Mouse (Mus musculus): ENCODE measurements around the gene Pfas. TPM values are rescaled to one million over a fixed set of nuclear protein-coding genes. Genes with fewer than 3 reads are reported as not detected.
"Not testable (repeated sequence)": the region's sequence is repeated elsewhere in the genome, so short reads cannot be mapped to it uniquely, and the experiment has no call there.

The Pfas gene
- polyA plus RNA-seq, 1 experiment from 2014 or later, result 27.5 TPM

DNA sequence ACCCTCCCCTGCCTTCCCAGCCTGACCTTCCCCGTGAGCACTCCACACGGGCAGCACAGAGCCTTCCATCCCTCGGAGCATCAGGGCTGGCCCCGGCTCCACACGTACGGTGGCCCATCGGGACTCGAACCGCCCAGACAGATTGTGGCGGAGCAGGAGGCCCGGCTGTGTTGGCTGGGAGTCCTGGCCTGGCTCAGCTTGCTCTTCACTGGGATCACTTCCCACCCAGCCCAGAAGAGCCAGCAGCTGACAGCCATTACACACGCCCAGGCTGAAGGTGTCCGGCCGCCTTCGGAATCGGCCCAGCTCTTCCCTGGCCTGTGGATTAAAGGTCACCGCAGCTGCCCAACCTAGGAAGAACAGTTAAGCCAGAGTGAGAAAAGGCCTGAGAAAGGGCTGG is 19.9 kb downstream of the Pfas start:
- Histone ChIP-seq H3K4me2 (replicated peaks) (no peak overlapping the region), H3K27ac (replicated peaks) (no peak overlapping the region), H3K27me3 (no peaks in the 10 kb centered on the region), H3K9ac (no peak overlapping the region), H3K4me3 (replicated peaks) (no peak overlapping the region), H3K9me3 (replicated peaks) (no peaks in the 10 kb centered on the region), H3K4me1 (no peaks in the 10 kb centered on the region), H3K36me3 (peaks cover 61% of the 10 kb centered on the region)
- no peak for ATAC-seq (ENCODE audit: insufficient number of reproducible peaks, low FRiP score, low TSS enrichment, low read depth)
- 86% methylated on average over 17 of the region's 17 CpGs for WGBS

DNA sequence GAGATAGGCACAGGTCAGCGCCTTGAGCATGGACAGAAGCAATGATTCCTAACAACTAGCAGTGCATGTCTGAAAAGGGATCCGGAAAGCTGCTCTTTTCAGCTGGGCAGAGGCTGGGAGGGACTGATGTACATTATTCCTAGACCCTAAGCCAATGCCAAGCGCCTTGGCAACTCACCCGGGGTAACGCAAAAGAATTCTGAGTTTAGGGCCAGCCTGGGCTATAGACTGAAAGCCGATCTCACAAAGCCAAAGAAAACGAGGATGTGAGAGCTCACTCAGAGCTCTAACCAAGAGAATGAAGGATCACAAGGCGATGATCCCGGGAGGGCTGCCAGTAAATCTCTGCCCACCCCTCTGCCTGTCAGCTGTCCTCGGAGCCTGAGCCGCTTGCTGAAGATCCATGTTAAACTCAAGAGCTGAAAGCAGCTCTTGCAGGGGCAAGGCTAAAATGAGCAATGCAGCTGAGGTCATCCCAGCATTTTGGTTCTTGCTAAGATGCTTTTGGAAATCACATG is 20.8 kb downstream of the Pfas start:
- no peaks in the 10 kb centered on the region for H3K27me3 ChIP-seq
- ATAC-seq (ENCODE audit: insufficient number of reproducible peaks, low FRiP score, low TSS enrichment, low read depth), result no peak
- H3K4me3 ChIP-seq (replicated peaks), result no peak overlapping the region
- H3K36me3 ChIP-seq, result peaks cover 52% of the 10 kb centered on the region
- H3K9ac ChIP-seq, result no peak overlapping the region
- H3K4me1 ChIP-seq, result no peaks in the 10 kb centered on the region
- H3K9me3 ChIP-seq (replicated peaks), result no peaks in the 10 kb centered on the region
- H3K4me2 ChIP-seq (replicated peaks), result no peak overlapping the region
- 87% methylated on average over 11 of the region's 11 CpGs for WGBS
- no peak overlapping the region for H3K27ac ChIP-seq (replicated peaks)

DNA sequence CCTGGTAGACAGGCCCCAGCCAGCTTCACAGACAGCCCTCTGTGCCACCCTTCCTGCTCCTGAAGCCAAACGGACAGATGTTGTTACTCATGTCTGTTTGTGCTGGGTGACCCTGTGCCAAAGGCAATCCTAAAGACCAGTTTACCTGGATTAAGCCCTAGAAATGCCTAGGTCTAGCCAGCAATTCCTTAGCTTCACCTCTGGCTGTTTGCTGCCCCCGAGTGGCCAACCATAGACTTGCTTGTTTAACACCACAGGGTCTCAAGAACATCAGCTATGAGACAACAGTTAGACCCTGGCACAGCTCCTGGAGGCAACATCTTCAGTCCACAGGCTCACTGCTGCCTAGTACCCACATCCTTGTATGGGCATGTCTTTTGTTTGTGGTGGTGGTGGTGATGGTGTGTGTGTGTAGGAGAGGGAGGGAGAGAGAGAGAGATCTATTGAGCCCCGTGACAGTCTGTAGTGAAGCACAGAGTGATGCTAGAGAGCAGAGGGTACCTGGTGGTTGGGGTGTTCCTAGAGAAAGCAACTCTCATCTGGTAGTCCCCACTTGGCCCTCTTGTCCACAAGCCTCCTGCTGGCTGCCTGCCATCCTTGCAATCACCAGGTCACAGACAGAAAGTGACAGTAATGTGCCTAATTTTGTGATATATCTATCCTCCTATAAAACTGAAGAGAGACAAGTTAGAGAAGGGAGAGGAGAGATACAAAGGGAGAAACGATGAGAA is 25.5 kb downstream of the Pfas start:
- no peaks in the 10 kb centered on the region for H3K4me1 ChIP-seq
- H3K4me3 ChIP-seq (replicated peaks), result no peak overlapping the region
- H3K9me3 ChIP-seq (replicated peaks), result no peaks in the 10 kb centered on the region
- no peak overlapping the region for H3K9ac ChIP-seq
- H3K27ac ChIP-seq (replicated peaks), result 0 out of 2 replicates have a peak overlapping the region, but pooled peaks have one; percentile 34
- no peaks in the 10 kb centered on the region for H3K27me3 ChIP-seq
- H3K4me2 ChIP-seq (replicated peaks), result no peak overlapping the region
- ATAC-seq (ENCODE audit: insufficient number of reproducible peaks, low FRiP score, low TSS enrichment, low read depth), result peak; percentile 43; the same call in 1 of the 2 replicates
- 27% methylated on average over 4 of the region's 4 CpGs for WGBS
- peaks cover 14% of the 10 kb centered on the region for H3K36me3 ChIP-seq

DNA sequence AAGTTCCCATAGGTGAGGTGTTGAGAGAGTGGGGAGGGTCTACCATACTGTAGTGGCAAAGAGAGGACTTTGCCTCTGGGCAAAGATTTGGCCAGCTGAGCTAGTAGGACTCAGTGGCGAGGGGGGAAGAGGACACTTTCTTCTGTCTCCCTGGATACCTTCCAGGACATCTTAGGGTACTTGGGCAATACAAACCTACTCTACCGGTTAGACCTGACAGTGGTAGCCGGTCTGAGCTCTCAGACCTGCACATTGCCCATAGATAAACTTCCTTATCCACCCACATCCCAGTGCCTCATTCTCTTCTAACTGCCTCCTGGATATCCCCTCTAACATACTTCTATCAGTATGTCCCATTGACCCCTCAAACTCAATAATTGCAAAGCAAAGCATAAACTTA is 27.3 kb downstream of the Pfas start:
- 69% methylated on average over 3 of the region's 3 CpGs for WGBS
- H3K4me2 ChIP-seq (replicated peaks), result no peak overlapping the region
- H3K27ac ChIP-seq (replicated peaks), result 0 out of 2 replicates have a peak overlapping the region, but pooled peaks have one; percentile 39
- H3K4me3 ChIP-seq (replicated peaks), result no peak overlapping the region
- H3K9me3 ChIP-seq (replicated peaks), result no peaks in the 10 kb centered on the region
- H3K4me1 ChIP-seq, result no peaks in the 10 kb centered on the region
- no peak for ATAC-seq (ENCODE audit: insufficient number of reproducible peaks, low FRiP score, low TSS enrichment, low read depth)
- H3K9ac ChIP-seq, result no peak overlapping the region
- 0 out of 2 replicates have a peak, but pooled peaks cover 3% of the 10 kb centered on the region for H3K36me3 ChIP-seq
- no peaks in the 10 kb centered on the region for H3K27me3 ChIP-seq

DNA sequence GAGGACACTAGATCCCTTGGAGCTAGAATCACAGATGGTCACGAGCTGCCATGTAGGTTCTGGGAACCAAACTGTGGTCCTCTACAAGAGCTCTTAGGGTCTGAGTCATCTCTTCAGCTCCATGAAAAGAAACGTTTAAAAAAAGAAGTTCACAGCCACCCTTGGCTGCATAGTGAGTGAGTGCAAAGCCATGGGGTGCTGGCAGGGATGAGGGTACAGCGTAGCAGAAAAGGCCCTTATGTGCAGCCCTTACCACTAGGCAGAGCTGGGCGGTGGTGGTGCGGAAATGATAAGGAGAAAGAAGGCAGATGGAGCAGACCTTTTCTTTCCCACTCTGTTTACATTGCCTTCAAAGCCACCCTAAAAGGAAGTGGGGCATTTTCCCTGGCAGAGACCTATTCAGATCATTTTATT is 28.9 kb downstream of the Pfas start:
- H3K4me2 ChIP-seq (replicated peaks), result no peak overlapping the region
- ATAC-seq (ENCODE audit: insufficient number of reproducible peaks, low FRiP score, low TSS enrichment, low read depth), result no peak
- no peaks in the 10 kb centered on the region for H3K27me3 ChIP-seq
- no peaks in the 10 kb centered on the region for H3K36me3 ChIP-seq
- WGBS, result 48% methylated on average over 5 of the region's 5 CpGs
- no peaks in the 10 kb centered on the region for H3K9me3 ChIP-seq (replicated peaks)
- H3K4me1 ChIP-seq, result no peaks in the 10 kb centered on the region
- no peak overlapping the region for H3K4me3 ChIP-seq (replicated peaks)
- no peak overlapping the region for H3K27ac ChIP-seq (replicated peaks)
- H3K9ac ChIP-seq, result no peak overlapping the region

DNA sequence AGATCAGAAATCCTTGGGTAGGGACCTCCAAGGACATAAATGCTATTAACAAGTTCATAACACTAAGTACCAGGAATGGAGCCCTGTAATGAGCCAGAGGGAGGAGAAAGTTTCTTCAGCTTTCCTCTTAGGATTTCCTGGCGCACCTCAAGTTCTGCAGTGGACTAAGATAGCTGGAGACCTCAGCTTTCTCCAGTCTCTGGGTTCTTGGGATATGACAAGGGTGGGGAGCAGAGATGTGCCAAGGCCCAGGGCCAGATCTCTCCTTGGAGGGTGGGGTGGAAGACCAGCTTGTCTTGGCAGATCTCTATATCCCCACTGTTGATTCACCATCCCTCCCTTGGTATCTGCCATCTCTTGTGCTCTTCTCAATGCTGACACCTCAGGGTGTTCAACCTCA is 32.7 kb downstream of the Pfas start:
- WGBS, result 84% methylated on average over 1 of the region's 1 CpGs
- Histone ChIP-seq H3K36me3 (no peaks in the 10 kb centered on the region), H3K27ac (replicated peaks) (no peak overlapping the region), H3K4me2 (replicated peaks) (no peak overlapping the region), H3K4me3 (replicated peaks) (no peak overlapping the region), H3K9me3 (replicated peaks) (no peaks in the 10 kb centered on the region), H3K27me3 (no peaks in the 10 kb centered on the region), H3K4me1 (peaks cover 12% of the 10 kb centered on the region), H3K9ac (no peak overlapping the region)
- ATAC-seq (ENCODE audit: insufficient number of reproducible peaks, low FRiP score, low TSS enrichment, low read depth), result no peak

DNA sequence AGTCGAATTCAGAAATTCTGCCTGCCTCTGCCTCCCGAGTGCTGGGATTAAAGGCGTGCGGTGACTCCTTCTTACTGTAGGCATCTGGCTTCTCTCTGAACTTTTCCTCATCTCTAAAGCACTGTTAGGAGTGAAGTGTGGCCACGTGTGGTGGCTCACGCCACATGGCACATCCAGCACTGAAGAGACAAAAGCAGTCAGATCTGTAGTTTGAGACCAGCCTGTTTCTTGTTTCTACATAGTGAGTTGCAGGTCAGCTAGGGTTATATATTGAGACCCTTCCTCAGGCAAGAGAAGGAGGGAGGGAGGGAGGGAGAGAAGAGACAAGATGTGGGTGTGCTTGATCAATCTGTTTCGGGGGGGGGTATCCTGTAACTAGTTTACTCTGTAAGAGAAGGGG is 33.2 kb downstream of the Pfas start, which contains the start of gene Rangrf:
Rangrf (minus strand) TSS at position 101 of the 400 bp plus-strand sequence.
- Histone ChIP-seq H3K9me3 (replicated peaks) (no peaks in the 10 kb centered on the region), H3K4me3 (replicated peaks) (peak within 1 kb of the TSS; percentile 51), H3K9ac (no peak within 1 kb of the TSS), H3K36me3 (no peaks in the 10 kb centered on the region), H3K27ac (replicated peaks) (no peak within 1 kb of the TSS), H3K4me1 (peaks cover 12% of the 10 kb centered on the region), H3K4me2 (replicated peaks) (peak within 1 kb of the TSS; percentile 72), H3K27me3 (no peaks in the 10 kb centered on the region)
- ATAC-seq (ENCODE audit: insufficient number of reproducible peaks, low FRiP score, low TSS enrichment, low read depth), result no peak
- 76% methylated on average over 7 of the region's 7 CpGs for WGBS

DNA sequence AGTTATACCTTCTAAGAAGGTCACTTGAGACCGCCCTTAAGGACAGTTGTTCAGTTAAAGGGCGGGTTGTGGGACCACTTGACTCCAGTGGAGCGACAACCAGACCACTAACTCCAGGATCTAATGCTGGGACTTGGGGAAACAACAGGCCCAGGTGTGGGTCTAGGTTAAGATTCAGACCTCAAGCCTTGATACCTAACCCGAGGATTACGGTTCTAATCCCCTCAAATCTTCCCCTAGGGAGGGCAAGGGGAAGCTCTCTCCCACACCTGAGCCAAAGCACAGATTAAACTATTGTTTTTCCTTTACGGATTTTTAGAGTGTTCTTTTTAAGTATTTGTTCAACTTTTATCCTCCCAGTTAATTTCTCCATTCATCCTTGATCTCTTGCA is 34.2 kb downstream of the Pfas start:
- 28% methylated on average over 6 of the region's 6 CpGs for WGBS
- H3K9ac ChIP-seq, result no peak overlapping the region
- no peak for ATAC-seq (ENCODE audit: insufficient number of reproducible peaks, low FRiP score, low TSS enrichment, low read depth)

DNA sequence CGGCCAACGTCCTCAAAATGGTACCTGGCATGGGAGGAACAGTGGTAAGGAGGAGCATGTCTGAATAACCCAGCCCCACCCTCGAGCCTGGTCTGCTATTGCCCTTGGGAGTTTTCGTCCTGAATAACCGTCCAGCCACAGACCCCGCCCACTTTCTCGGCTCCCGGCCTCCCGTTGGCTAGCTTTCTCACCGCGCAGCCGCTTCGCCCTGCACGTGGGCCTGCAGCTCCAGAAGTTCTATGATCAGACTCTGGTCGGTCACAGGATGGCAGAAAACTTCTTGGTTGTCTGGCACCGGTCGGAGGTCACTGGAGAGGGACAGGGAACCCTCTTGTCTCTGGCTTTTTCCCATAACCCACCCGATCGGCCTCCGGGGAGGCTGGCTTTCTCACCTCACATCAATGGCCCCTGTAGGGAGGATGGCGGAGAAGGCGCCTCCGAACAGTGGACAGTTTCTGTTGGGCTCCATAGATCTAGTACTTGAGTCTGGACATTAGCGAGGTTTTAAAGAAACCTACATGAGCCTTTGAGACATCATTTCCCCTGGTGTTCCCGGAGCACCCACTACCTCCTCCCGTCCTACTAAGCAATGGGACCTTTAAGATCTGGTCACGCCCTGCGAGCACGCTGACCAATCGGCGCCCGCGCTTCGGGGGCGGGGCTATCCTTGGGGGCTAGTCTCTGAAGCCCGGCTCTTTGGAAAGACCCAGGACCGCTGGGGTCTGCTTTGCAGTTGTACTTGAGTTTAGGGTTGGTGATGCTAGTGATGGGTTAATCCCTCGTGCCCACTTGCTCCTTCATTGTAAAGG is 34.8 kb downstream of the Pfas start:
- not testable (repeated sequence) for H3K36me3 ChIP-seq; H3K9me3 ChIP-seq (replicated peaks); H3K27me3 ChIP-seq; H3K27ac ChIP-seq (replicated peaks)
- Histone ChIP-seq H3K4me2 (replicated peaks) (peak overlapping the region; percentile 72), H3K4me1 (peaks cover 18% of the 10 kb centered on the region), H3K9ac (peak overlapping the region; percentile 33), H3K4me3 (replicated peaks) (peak overlapping the region; percentile 51)
- 1% methylated on average over 38 of the region's 38 CpGs for WGBS
- ATAC-seq (ENCODE audit: insufficient number of reproducible peaks, low FRiP score, low TSS enrichment, low read depth), result peak; percentile 87

More for the DNA sequence above, 34.2 kb downstream of the Pfas start:
- peak overlapping the region; percentile 72 for H3K4me2 ChIP-seq (replicated peaks)
- peak overlapping the region; percentile 51 for H3K4me3 ChIP-seq (replicated peaks)
- H3K36me3 ChIP-seq, result no peaks in the 10 kb centered on the region
- no peak overlapping the region for H3K27ac ChIP-seq (replicated peaks)
- H3K4me1 ChIP-seq, result peaks cover 12% of the 10 kb centered on the region
- H3K9me3 ChIP-seq (replicated peaks), result no peaks in the 10 kb centered on the region
- no peaks in the 10 kb centered on the region for H3K27me3 ChIP-seq

DNA sequence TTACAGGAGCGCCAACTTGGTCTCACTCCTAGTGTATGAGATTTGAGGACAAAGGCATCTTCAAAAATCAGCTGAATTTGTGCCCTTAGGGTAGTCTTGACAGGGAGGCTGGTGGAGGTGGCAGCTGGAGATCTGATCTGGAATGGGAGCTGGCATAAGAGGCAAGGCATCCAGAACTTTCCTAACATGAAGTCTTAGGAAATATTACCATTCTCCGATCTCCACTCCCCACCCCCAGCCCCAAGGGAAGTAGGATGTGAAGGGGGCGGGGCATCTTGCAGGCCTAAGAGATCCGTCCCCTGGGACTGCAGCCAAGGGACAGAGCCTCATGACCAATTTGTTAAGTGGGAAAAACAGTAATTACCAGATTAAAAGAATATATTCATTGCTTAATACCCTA is 38.0 kb downstream of the Pfas start:
- no peak for ATAC-seq (ENCODE audit: insufficient number of reproducible peaks, low FRiP score, low TSS enrichment, low read depth)
- Histone ChIP-seq H3K36me3 (no peaks in the 10 kb centered on the region), H3K9me3 (replicated peaks) (no peaks in the 10 kb centered on the region), H3K4me1 (peaks cover 27% of the 10 kb centered on the region), H3K9ac (no peak overlapping the region), H3K4me2 (replicated peaks) (no peak overlapping the region), H3K27me3 (no peaks in the 10 kb centered on the region), H3K4me3 (replicated peaks) (no peak overlapping the region), H3K27ac (replicated peaks) (no peak overlapping the region)
- WGBS, result 62% methylated on average over 4 of the region's 4 CpGs

DNA sequence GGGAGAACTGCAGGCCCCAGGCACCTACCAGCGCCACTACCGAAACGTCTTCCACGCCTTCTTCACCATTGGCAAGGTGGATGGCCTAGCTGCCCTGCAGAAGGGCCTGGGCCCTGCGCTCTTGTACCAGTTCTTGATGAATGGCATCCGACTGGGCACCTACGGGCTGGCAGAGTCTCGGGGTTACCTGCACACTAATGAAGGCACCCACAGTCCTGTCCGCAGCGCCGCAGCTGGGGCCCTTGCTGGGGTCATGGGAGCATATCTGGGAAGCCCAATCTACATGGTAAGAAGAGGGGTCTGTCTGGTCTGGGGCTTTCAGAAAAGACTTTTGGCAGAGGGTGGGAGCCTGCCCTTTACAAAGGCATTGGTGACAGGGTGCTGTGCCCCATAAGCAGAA is 39.5 kb downstream of the Pfas start:
- Histone ChIP-seq H3K27me3 (no peaks in the 10 kb centered on the region), H3K4me1 (peaks cover 23% of the 10 kb centered on the region), H3K27ac (replicated peaks) (no peak overlapping the region), H3K4me2 (replicated peaks) (peak overlapping the region; percentile 91), H3K9ac (no peak overlapping the region), H3K4me3 (replicated peaks) (peak overlapping the region; percentile 53), H3K36me3 (no peaks in the 10 kb centered on the region), H3K9me3 (replicated peaks) (no peaks in the 10 kb centered on the region)
- 80% methylated on average over 11 of the region's 11 CpGs for WGBS
- ATAC-seq (ENCODE audit: insufficient number of reproducible peaks, low FRiP score, low TSS enrichment, low read depth), result no peak

Measured in embryonic facial prominence, embryonic 15.5 days (tissue).